8 mouse cellular contexts compared by ENCODE assay signal in genomic region chr8:45796331-45796740, GRCm38 (mm10).
DNase-seq lines count a peak whose midpoint lies in the region; ATAC-seq and TF ChIP-seq lines count a peak whose summit lies in the region.

No protein-coding gene starts in this region.

- no peak overlapping the region for H3K4me2 ChIP-seq in intestine, postnatal 0 days (replicated peaks; ENCODE audit: low read depth)
- H3K4me2 ChIP-seq in limb, embryonic 11.5 days (ENCODE audit: low read depth, severe bottlenecking): no peak overlapping the region

- 62% methylated on average over 11 of the region's 11 CpGs for WGBS in thymus, adult 2 months
- 59% methylated on average over 11 of the region's 11 CpGs for WGBS in intestine, postnatal 0 days
- 66% methylated on average over 11 of the region's 11 CpGs for WGBS in limb, embryonic 11.5 days

- no peak overlapping the region for H3K9ac ChIP-seq in intestine, postnatal 0 days (ENCODE audit: low read depth, low read length)
- no peak overlapping the region for H3K9ac ChIP-seq in limb, embryonic 11.5 days (ENCODE audit: low read length)

- no peaks in the 10 kb centered on the region for H3K27me3 ChIP-seq in thymus, adult 2 months (ENCODE audit: control insufficient read depth, insufficient read depth, low read length)
- no peaks in the 10 kb centered on the region for H3K27me3 ChIP-seq in intestine, postnatal 0 days (replicated peaks; ENCODE audit: control insufficient read depth, insufficient read depth, low read length)
- H3K27me3 ChIP-seq in limb, embryonic 11.5 days (ENCODE audit: control insufficient read depth, insufficient read depth, low read length): no peaks in the 10 kb centered on the region

- no peak for ATAC-seq in intestine, postnatal 0 days
- ATAC-seq in limb, embryonic 11.5 days (ENCODE audit: insufficient number of reproducible peaks, low FRiP score, low TSS enrichment, low read depth): no peak

- TF ChIP-seq CTCF in thymus, adult 2 months (IDR thresholded peaks at IDR 0.05; ENCODE audit: borderline replicate concordance, control insufficient read depth, extremely low read depth, insufficient read depth, low read length, poor library complexity): no peak
- peak; percentile 78 for TF ChIP-seq CTCF in intestine, postnatal 0 days (IDR thresholded peaks at IDR 0.05; ENCODE audit: low read depth)

- peak; percentile 4 for DNase-seq in thymus, adult 2 months
- no peak for DNase-seq in thymus, postnatal 25 days
- peak; percentile 54 to 68 for DNase-seq in cerebellum, postnatal 14 days
- DNase-seq in gastrocnemius, postnatal 10 days: peak; percentile 32
- peak; percentile 63 for DNase-seq in limb, embryonic 11.5 days (ENCODE audit: low spot score)
- DNase-seq in retina, embryonic 14.5 days (ENCODE audit: low spot score): peak; percentile 64
- no peak for DNase-seq in c-Kit-positive CD71-positive TER-119-positive erythroid progenitor cells, embryonic 14.5 days (ENCODE audit: low spot score)

- H3K4me3 ChIP-seq in thymus, adult 2 months (ENCODE audit: control insufficient read depth, insufficient read depth, low read length): no peak overlapping the region
- no peak overlapping the region for H3K4me3 ChIP-seq in intestine, postnatal 0 days (ENCODE audit: low read depth, low read length)
- no peak overlapping the region for H3K4me3 ChIP-seq in limb, embryonic 11.5 days (ENCODE audit: low read depth, low read length)

- no peaks in the 10 kb centered on the region for H3K9me3 ChIP-seq in intestine, postnatal 0 days (ENCODE audit: control insufficient read depth)
- H3K9me3 ChIP-seq in limb, embryonic 11.5 days (ENCODE audit: control insufficient read depth, low read length): no peaks in the 10 kb centered on the region

- H3K27ac ChIP-seq in thymus, adult 2 months (ENCODE audit: control insufficient read depth, insufficient read depth, low read length): no peak overlapping the region
- no peak overlapping the region for H3K27ac ChIP-seq in intestine, postnatal 0 days (ENCODE audit: low read depth, low read length)
- no peak overlapping the region for H3K27ac ChIP-seq in limb, embryonic 11.5 days (replicated peaks; ENCODE audit: low read depth, low read length)

- no peak for TF ChIP-seq POLR2A in thymus, adult 2 months (IDR thresholded peaks at IDR 0.05; ENCODE audit: control insufficient read depth, extremely low read depth, insufficient read depth, low read length, poor library complexity)

- no peaks in the 10 kb centered on the region for H3K4me1 ChIP-seq in thymus, adult 2 months (replicated peaks; ENCODE audit: control insufficient read depth, insufficient read depth, low read length)
- no peaks in the 10 kb centered on the region for H3K4me1 ChIP-seq in intestine, postnatal 0 days (replicated peaks; ENCODE audit: control insufficient read depth, insufficient read depth, low read length)
- no peaks in the 10 kb centered on the region for H3K4me1 ChIP-seq in limb, embryonic 11.5 days (ENCODE audit: control insufficient read depth, insufficient read depth, low read length)

- H3K36me3 ChIP-seq in thymus, adult 2 months (ENCODE audit: control insufficient read depth, insufficient read depth, low read length): no peaks in the 10 kb centered on the region
- 0 out of 2 replicates have a peak, but pooled peaks cover 4% of the 10 kb centered on the region for H3K36me3 ChIP-seq in intestine, postnatal 0 days (ENCODE audit: control insufficient read depth, insufficient read depth)
- H3K36me3 ChIP-seq in limb, embryonic 11.5 days (ENCODE audit: control insufficient read depth, insufficient read depth, low read length): no peaks in the 10 kb centered on the region

Comparison
In these comparisons a context has a peak if more than half of its experiments do, and no peak if none do; other contexts are left out.
1. DNase-seq: peak in thymus, adult 2 months (single experiment), cerebellum, postnatal 14 days (2 of 2), gastrocnemius, postnatal 10 days (single experiment), limb, embryonic 11.5 days (single experiment) and retina, embryonic 14.5 days (single experiment); none in thymus, postnatal 25 days (single experiment) and c-Kit-positive CD71-positive TER-119-positive erythroid progenitor cells, embryonic 14.5 days (single experiment).